Mouse (Mus musculus) stomach, embryonic 16.5 days (tissue): ENCODE data around the gene Mtr. TPM values are rescaled to one million over a fixed set of nuclear protein-coding genes. Genes with fewer than 3 reads are reported as not detected.
A peak's percentile ranks its signal among the peaks of the same experiment; 100 is the strongest.

ENCODE experiments used
- ATAC-seq: fragments of 200-750 bp; cut with Nextera tagmentation; 2 replicates; pipeline ENCODE4 v1.8.0; 2017; ENCODE audit warnings: moderate number of reproducible peaks, moderate TSS enrichment; ENCODE audit not compliant: insufficient read depth, low FRiP score
- H3K27ac ChIP-seq: fragments of 300-500 bp; sonication (generic); 2 replicates; pipeline ENCODE4 v1.5.1; 2014; ENCODE audit warnings: low read length
- H3K27me3 ChIP-seq: fragments of 300-500 bp; sonication (generic); 2 replicates; pipeline ENCODE4 v1.6.1; 2014; ENCODE audit warnings: low read length, control low read depth, mixed read lengths; ENCODE audit not compliant: control insufficient read depth, insufficient read depth
- H3K36me3 ChIP-seq: fragments of 300-500 bp; sonication (generic); 2 replicates; pipeline ENCODE4 v1.6.1; 2014; ENCODE audit warnings: low read length; ENCODE audit not compliant: control insufficient read depth, insufficient read depth
- H3K4me1 ChIP-seq: fragments of 300-500 bp; sonication (generic); 2 replicates; pipeline ENCODE4 v1.6.1; 2014; ENCODE audit warnings: low read length, control low read depth, mixed read lengths; ENCODE audit not compliant: control insufficient read depth, insufficient read depth
- H3K4me2 ChIP-seq: fragments of 300-500 bp; sonication (generic); 2 replicates; pipeline ENCODE4 v1.6.1; 2014; ENCODE audit warnings: low read depth, low read length, mixed read lengths
- H3K4me3 ChIP-seq: fragments of 300-500 bp; sonication (generic); replicated peaks from 2 replicates; pipeline ENCODE4 v1.5.1; 2014; ENCODE audit warnings: mild to moderate bottlenecking, low read length
- H3K9ac ChIP-seq: fragments of 300-500 bp; sonication (generic); 2 replicates; pipeline ENCODE4 v1.6.1; 2014; ENCODE audit warnings: low read length
- H3K9me3 ChIP-seq: fragments of 300-500 bp; sonication (generic); replicated peaks from 2 replicates; pipeline ENCODE4 v1.6.1; 2016; ENCODE audit warnings: low read length, control low read depth; ENCODE audit not compliant: control insufficient read depth
- WGBS: fragments of 180-500 bp; shearing (Covaris S2); extraction: QIAGEN DNeasy Blood & Tissue Kit; methylation state at CpG from one replicate; pipeline ENCODE4 v1.1.7; 2014; 5-methylcytosine and 5-hydroxymethylcytosine counted together
- polyA plus RNA-seq: library from polyadenylated mRNA; unstranded; fragments of >200 nt; fragmentation: Nextera tagmentation; extraction: Ambion mirVana; gene quantifications from 2 replicates; pipeline ENCODE4 v1.2.1, GENCODE M21; 2015

The Mtr gene
- polyA plus RNA-seq, 1 experiment from 2014 or later: 10.7 TPM

GRCm38 (mm10) chr13:12188804-12189203 is 69.1 kb downstream of the Mtr start:
- 89% methylated on average over 11 of the region's 11 CpGs for WGBS
- H3K36me3 ChIP-seq: no peaks in the 10 kb centered on the region
- H3K4me3 ChIP-seq: no peak overlapping the region
- H3K4me2 ChIP-seq: no peak overlapping the region
- H3K4me1 ChIP-seq: no peaks in the 10 kb centered on the region
- ATAC-seq: no peak
- H3K27me3 ChIP-seq: no peaks in the 10 kb centered on the region
- H3K27ac ChIP-seq: no peak overlapping the region
- no peak overlapping the region for H3K9ac ChIP-seq
- no peaks in the 10 kb centered on the region for H3K9me3 ChIP-seq

- no peak for ATAC-seq
- Histone ChIP-seq H3K4me2 (no peak overlapping the region), H3K27ac (no peak overlapping the region), H3K9ac (no peak overlapping the region), H3K4me1 (no peaks in the 10 kb centered on the region), H3K27me3 (no peaks in the 10 kb centered on the region), H3K9me3 (no peaks in the 10 kb centered on the region), H3K4me3 (no peak overlapping the region), H3K36me3 (no peaks in the 10 kb centered on the region)
- whole genome bisulfite sequencing: 65% methylated on average over 8 of the region's 8 CpGs
Measured at GRCm38 (mm10) chr13:12179481-12179880, 78.4 kb downstream of the Mtr start.

GRCm38 (mm10) chr13:12176761-12177160 is 81.2 kb downstream of the Mtr start:
- Histone ChIP-seq H3K27me3 (no peaks in the 10 kb centered on the region), H3K4me3 (no peak overlapping the region), H3K4me1 (no peaks in the 10 kb centered on the region), H3K36me3 (no peaks in the 10 kb centered on the region), H3K4me2 (no peak overlapping the region), H3K27ac (no peak overlapping the region), H3K9ac (no peak overlapping the region), H3K9me3 (no peaks in the 10 kb centered on the region)
- ATAC-seq: no peak
- WGBS: 40% methylated on average over 3 of the region's 3 CpGs

- no peak for ATAC-seq
- Histone ChIP-seq H3K4me1 (no peaks in the 10 kb centered on the region), H3K27ac (no peak overlapping the region), H3K27me3 (no peaks in the 10 kb centered on the region), H3K9ac (no peak overlapping the region), H3K9me3 (no peaks in the 10 kb centered on the region), H3K4me3 (no peak overlapping the region), H3K36me3 (no peaks in the 10 kb centered on the region), H3K4me2 (no peak overlapping the region; the same call in 1 of the 2 replicates)
- 33% methylated on average over 16 of the region's 16 CpGs for WGBS
Measured at GRCm38 (mm10) chr13:12175988-12176736, 81.8 kb downstream of the Mtr start.

- peaks cover 9% of the 10 kb centered on the region; the same call in 1 of the 2 replicates for H3K4me1 ChIP-seq
- no peaks in the 10 kb centered on the region for H3K36me3 ChIP-seq
- H3K4me3 ChIP-seq: no peak overlapping the region
- no peak overlapping the region for H3K9ac ChIP-seq
- no peaks in the 10 kb centered on the region for H3K9me3 ChIP-seq
- no peaks in the 10 kb centered on the region for H3K27me3 ChIP-seq
- no peak for ATAC-seq
- WGBS: 82% methylated on average over 9 of the region's 9 CpGs
- H3K27ac ChIP-seq: no peak overlapping the region
- no peak overlapping the region for H3K4me2 ChIP-seq
Measured at GRCm38 (mm10) chr13:12167276-12167675, 90.6 kb downstream of the Mtr start.

DNA sequence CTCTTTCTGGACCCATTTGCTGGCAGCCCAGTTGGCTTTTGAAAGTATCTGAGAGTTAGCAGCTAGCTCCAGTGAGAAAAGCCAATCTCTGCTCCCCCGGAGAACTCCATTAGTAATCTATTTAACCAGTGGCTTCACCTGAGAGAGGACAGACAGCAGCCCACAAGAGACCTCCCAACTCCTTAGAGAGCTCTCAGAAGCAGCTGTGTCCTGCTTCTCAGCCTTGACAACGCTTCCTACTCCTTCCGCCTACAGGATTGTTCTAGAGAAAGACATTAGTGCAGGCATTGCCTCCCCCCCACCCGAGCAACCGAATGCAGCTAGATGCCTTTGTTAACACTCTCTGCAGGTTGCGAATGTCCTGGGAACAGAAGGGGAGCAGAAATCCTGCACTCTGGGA is 91.5 kb downstream of the Mtr start:
- no peak overlapping the region for H3K27ac ChIP-seq
- no peaks in the 10 kb centered on the region for H3K27me3 ChIP-seq
- ATAC-seq: no peak
- H3K9me3 ChIP-seq: no peaks in the 10 kb centered on the region
- H3K4me3 ChIP-seq: no peak overlapping the region
- H3K9ac ChIP-seq: no peak overlapping the region
- peaks cover 9% of the 10 kb centered on the region; the same call in 1 of the 2 replicates for H3K4me1 ChIP-seq
- no peak overlapping the region for H3K4me2 ChIP-seq
- 20% methylated on average over 6 of the region's 6 CpGs for WGBS
- H3K36me3 ChIP-seq: no peaks in the 10 kb centered on the region

- Histone ChIP-seq H3K4me2 (no peak overlapping the region), H3K27ac (no peak overlapping the region)
Measured at GRCm38 (mm10) chr13:12165461-12166058, 92.4 kb downstream of the Mtr start.

DNA sequence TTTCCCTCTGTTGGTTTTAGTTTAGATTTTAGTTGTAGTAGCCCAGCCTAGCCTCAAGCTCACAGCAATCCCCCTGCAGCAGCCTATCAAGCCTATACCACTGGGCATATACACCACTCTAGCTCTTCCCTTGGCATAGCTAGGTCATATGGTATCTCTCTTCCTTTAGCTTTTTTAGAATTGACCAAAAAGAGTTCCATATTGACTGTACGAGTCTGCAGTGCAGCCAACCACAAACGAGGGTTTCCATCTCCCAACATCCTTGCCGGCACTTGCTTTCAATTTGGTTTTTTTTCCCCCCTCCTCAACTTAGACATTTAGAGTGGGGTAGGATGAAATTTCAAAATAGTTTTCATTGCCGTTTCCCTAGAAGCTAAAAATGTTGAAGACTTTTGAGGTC is 95.5 kb downstream of the Mtr start:
- Histone ChIP-seq H3K4me1 (peaks cover 9% of the 10 kb centered on the region; the same call in 1 of the 2 replicates), H3K27ac (no peak overlapping the region), H3K4me2 (no peak overlapping the region), H3K4me3 (no peak overlapping the region), H3K36me3 (no peaks in the 10 kb centered on the region), H3K9me3 (no peaks in the 10 kb centered on the region), H3K9ac (no peak overlapping the region), H3K27me3 (no peaks in the 10 kb centered on the region)
- 89% methylated on average over 4 of the region's 4 CpGs for WGBS
- no peak for ATAC-seq

More at GRCm38 (mm10) chr13:12165461-12166058, 92.4 kb downstream of the Mtr start:
- H3K4me1 ChIP-seq: peaks cover 9% of the 10 kb centered on the region; the same call in 1 of the 2 replicates
- no peak overlapping the region for H3K9ac ChIP-seq
- no peaks in the 10 kb centered on the region for H3K36me3 ChIP-seq
- H3K4me3 ChIP-seq: no peak overlapping the region
- ATAC-seq: peak; percentile 58; the same call in 1 of the 2 replicates
- H3K27me3 ChIP-seq: no peaks in the 10 kb centered on the region
- no peaks in the 10 kb centered on the region for H3K9me3 ChIP-seq
- 41% methylated on average over 8 of the region's 8 CpGs for WGBS

DNA sequence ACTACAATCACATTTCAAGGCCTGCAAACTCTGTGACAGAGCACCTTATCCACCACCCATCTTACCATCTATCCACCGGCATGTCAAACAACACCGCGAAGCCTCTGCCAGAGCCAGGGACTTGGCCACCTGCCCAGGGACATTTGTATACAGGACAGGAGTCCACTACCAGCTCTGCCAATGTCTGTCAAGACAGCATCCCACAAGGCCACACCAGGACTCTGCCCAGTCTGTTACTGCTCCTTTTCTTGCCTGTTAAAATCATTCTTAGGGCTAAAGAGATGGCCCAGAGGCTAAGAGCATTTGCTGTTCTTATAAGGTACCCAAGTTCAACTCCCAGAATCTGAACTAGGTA is 97.8 kb downstream of the Mtr start:
- WGBS: 43% methylated on average over 3 of the region's 3 CpGs
- no peak overlapping the region for H3K4me3 ChIP-seq
- H3K36me3 ChIP-seq: no peaks in the 10 kb centered on the region
- H3K9ac ChIP-seq: no peak overlapping the region
- no peaks in the 10 kb centered on the region for H3K4me1 ChIP-seq
- 0 out of 2 replicates have a peak, but pooled peaks have one; percentile 30 for ATAC-seq
- no peaks in the 10 kb centered on the region for H3K27me3 ChIP-seq
- no peak overlapping the region for H3K27ac ChIP-seq
- no peaks in the 10 kb centered on the region for H3K9me3 ChIP-seq
- no peak overlapping the region for H3K4me2 ChIP-seq
